Mouse (Mus musculus): ENCODE data around the gene Idh3b.

GRCm38 (mm10) chr2:130273732-130274131 is 10.6 kb downstream of the Idh3b start:
- TF ChIP-seq CTCF (IDR thresholded peaks at IDR 0.05; ENCODE audit: low read depth) (no peak), EP300 (IDR thresholded peaks at IDR 0.05; ENCODE audit: low read depth) (no peak)

Measured in liver, postnatal 0 days (tissue).